Mouse (Mus musculus): ENCODE results near the gene 2410004P03Rik. TPM values are rescaled to one million over a fixed set of nuclear protein-coding genes. Genes with fewer than 3 reads are reported as not detected.
"Not testable (repeated sequence)": the region's sequence is repeated elsewhere in the genome, so short reads cannot be mapped to it uniquely, and the experiment has no call there.

The 2410004P03Rik gene
- total RNA-seq, 2 experiments from 2014 or later, result 0.09 to 0.26 TPM

GRCm38 (mm10) chr12:17021125-17021524, 9.6 kb upstream of the 2410004P03Rik start:
- not testable (repeated sequence) for DNase-seq

- DNase-seq, result peak; percentile 73
Measured at GRCm38 (mm10) chr12:17018468-17018867, 6.9 kb upstream of the 2410004P03Rik start.

DNA sequence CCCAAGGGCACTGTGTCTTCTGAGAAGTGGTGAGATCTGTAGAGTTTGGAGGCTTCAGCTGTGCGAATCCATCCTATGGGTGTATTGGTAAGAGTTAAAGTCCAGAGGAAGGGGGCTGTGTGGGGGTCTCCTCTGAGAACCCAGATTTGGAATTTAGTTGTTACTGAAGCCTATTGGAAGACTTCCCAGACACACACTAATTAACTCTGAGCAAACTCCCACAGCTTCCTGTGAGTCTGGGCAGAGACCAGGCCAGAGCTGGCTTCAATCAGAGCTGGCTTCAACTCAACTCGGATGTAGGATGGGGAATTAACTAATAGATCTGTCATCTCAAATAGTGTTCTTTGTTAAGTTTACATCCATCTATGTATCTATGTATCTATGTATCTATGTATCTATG, 4.2 kb upstream of the 2410004P03Rik start:
- DNase-seq, result no peak

- no peak for DNase-seq
Measured at GRCm38 (mm10) chr12:17012067-17012899, 756 bp upstream of the 2410004P03Rik start.

- no peak for DNase-seq
Measured at GRCm38 (mm10) chr12:17009466-17009865, 2.1 kb downstream of the 2410004P03Rik start.

DNA sequence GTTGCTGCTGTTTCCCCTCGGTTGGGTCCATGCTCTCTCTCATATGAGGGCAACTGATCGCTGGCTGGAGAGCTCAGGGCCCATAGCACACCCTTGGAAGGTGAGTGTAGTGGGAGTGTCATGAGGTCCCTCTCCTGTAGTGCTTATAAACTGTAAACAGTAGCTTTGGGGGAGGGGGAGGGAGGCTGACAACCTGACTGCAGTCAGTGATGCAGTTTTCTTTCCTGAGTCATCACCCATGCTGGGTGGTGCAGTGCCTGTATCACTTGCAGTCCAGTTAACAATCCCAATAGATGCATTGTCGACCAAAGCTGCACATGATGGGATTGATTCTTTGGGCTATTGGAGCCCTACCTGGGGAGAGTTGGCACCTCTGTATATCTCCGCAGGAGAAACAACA, 10.3 kb downstream of the 2410004P03Rik start:
- DNase-seq, result no peak

DNA sequence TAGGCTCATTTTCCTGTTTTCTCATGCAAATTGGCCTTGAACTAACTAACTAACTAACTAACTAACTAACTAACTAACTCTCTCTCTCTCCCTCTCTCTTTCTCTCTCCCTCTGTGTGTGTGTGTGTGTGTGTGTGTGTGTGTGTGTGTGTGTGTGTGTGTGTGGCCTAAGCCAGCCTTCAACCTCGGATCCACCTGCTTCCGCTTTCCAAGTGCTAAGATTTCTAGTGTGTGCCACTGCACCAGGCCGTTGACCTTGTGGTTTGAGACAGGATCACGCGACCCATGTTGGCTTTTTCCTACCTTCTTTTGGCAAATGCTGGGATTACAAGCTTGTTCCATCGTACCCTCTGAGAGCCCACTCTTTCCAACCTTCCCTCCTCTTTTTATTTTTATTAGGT, 10.9 kb downstream of the 2410004P03Rik start:
- DNase-seq, result no peak

DNA sequence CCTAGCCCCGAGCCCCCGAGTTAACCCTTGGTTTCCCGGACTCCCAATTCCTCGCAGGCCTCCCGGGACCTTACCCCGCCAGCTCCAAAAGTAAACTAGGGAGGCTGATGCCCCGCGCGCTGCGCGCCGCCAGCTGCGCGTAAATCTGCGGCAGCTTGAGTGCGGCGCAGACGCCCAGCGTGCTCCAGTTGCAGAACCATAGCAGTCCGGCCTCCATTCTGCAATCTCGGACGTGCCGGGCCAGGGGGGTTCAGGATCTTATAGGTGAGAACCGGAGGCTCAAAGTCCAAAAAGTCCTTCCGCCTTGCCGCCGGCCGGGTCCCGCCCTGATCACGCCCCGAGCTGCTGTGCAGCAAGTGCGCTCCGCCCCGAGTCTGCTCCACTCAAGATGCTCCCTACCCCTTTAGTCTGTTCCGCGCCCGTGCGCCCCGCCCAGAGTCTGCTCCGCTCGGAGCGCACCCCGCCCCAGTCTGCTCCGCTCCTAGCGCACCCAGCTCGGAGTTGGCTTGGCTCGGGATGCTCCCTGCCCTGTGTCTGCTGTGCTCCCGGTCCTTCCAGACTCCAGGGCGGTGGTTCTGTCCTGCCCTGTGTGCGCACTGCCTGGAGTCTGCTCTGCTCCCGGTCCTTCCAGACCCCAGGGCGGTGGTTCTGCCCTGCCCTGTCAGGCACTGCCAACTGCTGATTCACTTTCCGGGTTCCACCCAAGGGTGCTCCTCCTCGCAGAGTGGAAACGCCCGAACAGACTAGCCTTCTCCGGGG, 11.6 kb downstream of the 2410004P03Rik start, which contains the start of gene Pqlc3:
Gene Pqlc3, minus strand, starts transcription at position 670 of the 759 bp plus-strand sequence.
- DNase-seq, result peak; percentile 85

GRCm38 (mm10) chr12:16999146-16999545, 12.4 kb downstream of the 2410004P03Rik start:
- no peak for DNase-seq

DNA sequence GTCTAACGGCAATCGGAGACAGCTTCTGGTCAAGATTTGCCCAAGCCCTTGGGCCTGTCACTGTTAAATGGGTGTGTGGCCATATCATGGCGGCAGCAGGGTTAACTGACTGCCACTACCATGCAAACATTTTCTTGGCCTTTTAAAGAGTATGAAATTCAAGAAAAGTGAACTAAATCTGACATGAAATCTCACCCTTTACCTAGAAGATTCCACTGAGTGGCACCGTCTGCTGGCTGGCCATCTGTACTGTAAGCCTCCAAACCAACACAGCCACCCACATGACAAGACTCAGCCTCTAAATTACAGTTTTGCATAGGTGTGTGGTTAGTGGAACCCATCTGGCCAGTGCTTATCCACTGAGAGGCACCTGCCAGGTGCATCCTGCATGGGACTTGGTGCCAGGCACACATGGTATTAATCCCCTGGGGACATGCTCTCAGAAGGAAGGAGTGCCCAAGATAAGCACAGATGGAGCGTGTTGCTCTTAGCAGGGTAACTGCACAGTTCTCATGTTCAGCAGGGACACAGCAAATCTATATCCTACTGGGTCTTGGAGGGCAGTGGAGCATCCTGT, 14.6 kb downstream of the 2410004P03Rik start:
- DNase-seq, result no peak

- DNase-seq, result no peak
Measured at GRCm38 (mm10) chr12:16996281-16996680, 15.2 kb downstream of the 2410004P03Rik start.

- no peak for DNase-seq
Measured at GRCm38 (mm10) chr12:16994291-16994690, 17.2 kb downstream of the 2410004P03Rik start.

GRCm38 (mm10) chr12:16992355-16992754, 19.2 kb downstream of the 2410004P03Rik start:
- DNase-seq, result no peak

- no peak for DNase-seq
Measured at GRCm38 (mm10) chr12:16991376-16991775, 20.2 kb downstream of the 2410004P03Rik start.

- DNase-seq, result no peak
Measured at GRCm38 (mm10) chr12:16985778-16986177, 25.7 kb downstream of the 2410004P03Rik start.

- DNase-seq, result no peak
Measured at GRCm38 (mm10) chr12:16977120-16977519, 34.4 kb downstream of the 2410004P03Rik start.

DNA sequence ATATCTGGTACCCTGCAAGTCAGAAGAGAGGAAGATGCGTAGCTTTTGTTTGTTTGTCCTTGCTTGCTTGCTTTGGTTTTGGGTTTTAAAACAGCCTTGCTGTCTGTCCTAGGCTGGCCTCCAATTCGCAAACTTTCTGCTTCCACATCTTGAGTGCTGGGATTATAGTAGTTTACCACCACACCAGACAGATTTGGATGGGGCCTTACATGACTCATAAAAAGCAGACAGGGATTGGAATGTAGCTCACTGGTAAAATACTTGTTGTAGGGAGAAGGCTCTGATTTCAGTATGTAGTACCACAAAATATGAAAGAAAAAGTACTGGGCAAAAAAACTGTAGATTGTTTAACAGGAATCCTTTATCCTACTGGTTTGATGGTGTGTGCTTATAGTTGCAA, 44.7 kb downstream of the 2410004P03Rik start:
- DNase-seq, result no peak

DNA sequence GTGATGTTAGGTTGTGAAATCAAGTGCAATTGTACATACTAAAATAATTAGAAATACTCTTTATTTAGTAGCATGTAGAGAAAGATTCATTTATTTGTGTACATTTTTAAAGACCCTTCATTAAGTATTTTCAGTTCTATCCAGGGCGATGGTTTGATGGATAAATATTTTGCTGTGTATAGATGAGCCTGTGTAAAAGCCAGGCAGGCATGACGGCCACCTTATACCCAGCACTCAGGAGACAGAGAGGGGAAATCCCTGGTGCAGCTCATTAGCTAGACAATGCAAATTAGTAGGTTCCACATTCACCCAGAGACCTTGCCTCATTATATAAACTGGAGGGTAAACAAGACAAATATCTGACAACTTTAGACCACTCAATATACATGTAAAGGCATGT, 48.2 kb downstream of the 2410004P03Rik start:
- DNase-seq, result no peak

GRCm38 (mm10) chr12:16958851-16959250, 52.7 kb downstream of the 2410004P03Rik start:
- DNase-seq, result peak; percentile 20
